Mouse (Mus musculus) bone marrow macrophage, adult 2 months (primary cell): ENCODE results near the gene Ccl5. TPM values are rescaled to one million over a fixed set of nuclear protein-coding genes. Genes with fewer than 3 reads are reported as not detected.

Experiments used
- H3K27ac ChIP-seq: 2 replicates; pipeline ENCODE4 v1.5.1; 2012; ENCODE audit warnings: low read depth, low read length; ENCODE audit not compliant: insufficient read depth
- H3K4me1 ChIP-seq: 2 replicates; pipeline ENCODE4 v1.6.1; 2012; ENCODE audit warnings: low read length; ENCODE audit not compliant: control insufficient read depth, insufficient read depth
- H3K4me3 ChIP-seq: 2 replicates; pipeline ENCODE4 v1.5.1; 2012; ENCODE audit warnings: mild to moderate bottlenecking, low read length, moderate library complexity; ENCODE audit not compliant: insufficient read depth
- CTCF ChIP-seq: IDR thresholded peaks from 2 replicates; pipeline ENCODE4 v1.5.1; 2012; ENCODE audit warnings: low read depth, mild to moderate bottlenecking, low read length, moderate library complexity
- POLR2A ChIP-seq: IDR thresholded peaks from 2 replicates; pipeline ENCODE4 v1.6.1; 2012; ENCODE audit warnings: mild to moderate bottlenecking, low read depth, low read length, borderline replicate concordance
- polyA plus RNA-seq: library from polyadenylated mRNA; stranded (reverse); fragments of >200 nt; gene quantifications from 2 replicates; pipeline ENCODE4 v1.2.4, GENCODE M21; 2012; ENCODE audit not compliant: missing spikeins, insufficient read depth, insufficient read length

Ccl5 gene
- polyA plus RNA-seq, 1 experiment, result 18.6 TPM

- no peak for TF ChIP-seq POLR2A
- no peak for TF ChIP-seq CTCF
- no peak overlapping the region for H3K27ac ChIP-seq
- H3K4me3 ChIP-seq, result no peak overlapping the region
- H3K4me1 ChIP-seq, result peaks cover 4% of the 10 kb centered on the region; the same call in 1 of the 2 replicates
These were observed 13.2 kb downstream of the Ccl5 start for GRCm38 (mm10) chr11:83517153-83517552.

- Histone ChIP-seq H3K27ac (no peak overlapping the region), H3K4me1 (peaks cover 9% of the 10 kb centered on the region; the same call in 1 of the 2 replicates)
- TF ChIP-seq POLR2A (no peak), CTCF (no peak)
These were observed 20.8 kb downstream of the Ccl5 start for GRCm38 (mm10) chr11:83509521-83509920.

GRCm38 (mm10) chr11:83504308-83504707 is 26.0 kb downstream of the Ccl5 start:
- no peak for TF ChIP-seq POLR2A
- no peak for TF ChIP-seq CTCF

More at GRCm38 (mm10) chr11:83509521-83509920, 20.8 kb downstream of the Ccl5 start:
- no peak overlapping the region for H3K4me3 ChIP-seq

GRCm38 (mm10) chr11:83495571-83495970 is 34.7 kb downstream of the Ccl5 start:
- Histone ChIP-seq H3K4me1 (no peaks in the 10 kb centered on the region), H3K4me3 (no peak overlapping the region), H3K27ac (no peak overlapping the region)
- TF ChIP-seq POLR2A (no peak), CTCF (no peak)

More at GRCm38 (mm10) chr11:83504308-83504707, 26.0 kb downstream of the Ccl5 start:
- no peak overlapping the region for H3K4me3 ChIP-seq
- no peak overlapping the region for H3K27ac ChIP-seq
- H3K4me1 ChIP-seq, result peaks cover 3% of the 10 kb centered on the region; the same call in 1 of the 2 replicates

GRCm38 (mm10) chr11:83491488-83491887 is 38.8 kb downstream of the Ccl5 start:
- H3K4me3 ChIP-seq, result no peak overlapping the region
- no peaks in the 10 kb centered on the region for H3K4me1 ChIP-seq
- TF ChIP-seq POLR2A (no peak), CTCF (no peak)
- H3K27ac ChIP-seq, result no peak overlapping the region

Other genes starting within 250 kb of the Ccl5 start
- not detected in 2 replicates for gene Slfn14, start 243.8 kb downstream of the Ccl5 start, polyA plus RNA-seq
- gene Ap2b1, start 231.5 kb downstream of the Ccl5 start, polyA plus RNA-seq, result 59.5 and 69.7 TPM in 2 replicates
- 6.2 and 12.2 TPM in 2 replicates for gene Pex12, start 227.9 kb downstream of the Ccl5 start, polyA plus RNA-seq
- gene Rasl10b, start 121.4 kb downstream of the Ccl5 start, polyA plus RNA-seq, result not detected in 2 replicates
- not detected in 2 replicates for gene Gas2l2, start 101.1 kb downstream of the Ccl5 start, polyA plus RNA-seq
- gene 1700020L24Rik, start 92.8 kb downstream of the Ccl5 start, polyA plus RNA-seq, result not detected in 2 replicates
- gene Mmp28, start 67.4 kb downstream of the Ccl5 start, polyA plus RNA-seq, result 0.57 and 0.58 TPM in 2 replicates
- gene Taf15, start 57.4 kb downstream of the Ccl5 start, polyA plus RNA-seq, result 81.6 and 104 TPM in 2 replicates
- gene Heatr9, start 8.3 kb downstream of the Ccl5 start, polyA plus RNA-seq, result not detected in 2 replicates
- gene Ccl9, start 48.1 kb upstream of the Ccl5 start, polyA plus RNA-seq, result 650 and 692 TPM in 2 replicates
- 168 and 174 TPM in 2 replicates for gene Ccl6, start 62.6 kb upstream of the Ccl5 start, polyA plus RNA-seq
- gene Rpl9-ps1, start 115.1 kb upstream of the Ccl5 start, polyA plus RNA-seq, result not detected in 2 replicates
- 129 and 135 TPM in 2 replicates for gene Ccl3, start 118.8 kb upstream of the Ccl5 start, polyA plus RNA-seq
- 78.8 and 104 TPM in 2 replicates for gene Ccl4, start 132.1 kb upstream of the Ccl5 start, polyA plus RNA-seq
- 530 and 532 TPM in 2 replicates for gene Wfdc17, start 173.5 kb upstream of the Ccl5 start, polyA plus RNA-seq
- gene Wfdc18, start 178.5 kb upstream of the Ccl5 start, polyA plus RNA-seq, result 1.9 and 2.4 TPM in 2 replicates
- gene Wfdc21, start 216.4 kb upstream of the Ccl5 start, polyA plus RNA-seq, result not detected in 2 replicates
- gene Heatr6, start 223.2 kb upstream of the Ccl5 start, polyA plus RNA-seq, result 13.1 and 17.5 TPM in 2 replicates